Mouse (Mus musculus): ENCODE measurements around the gene Chaf1a. TPM values are rescaled to one million over a fixed set of nuclear protein-coding genes. Genes with fewer than 3 reads are reported as not detected.

Gene Chaf1a
- polyA plus RNA-seq, 1 experiment, result 39.9 TPM

- Histone ChIP-seq H3K79me3 (ENCODE audit: low read depth) (no peaks in the 10 kb centered on the region), H3K79me2 (ENCODE audit: control insufficient read depth, insufficient read depth) (peaks cover 19% of the 10 kb centered on the region), H3K36me3 (ENCODE audit: control insufficient read depth, insufficient read depth) (no peaks in the 10 kb centered on the region), H3K27me3 (ENCODE audit: control insufficient read depth, insufficient read depth, insufficient read length) (peaks cover 10% of the 10 kb centered on the region), H3ac (ENCODE audit: control insufficient read depth, insufficient read length, low read depth) (no peak overlapping the region), H3K4me3 (ENCODE audit: insufficient read depth, poor library complexity, severe bottlenecking) (no peak overlapping the region)
- TF ChIP-seq MYOG (IDR thresholded peaks at IDR 0.05; ENCODE audit: control insufficient read depth, extremely low read depth, insufficient read length) (no peak), FOSL1 (IDR thresholded peaks at IDR 0.05; ENCODE audit: insufficient read depth, low read length, poor library complexity, severe bottlenecking) (no peak), CEBPB (IDR thresholded peaks at IDR 0.05; ENCODE audit: low read depth) (no peak), USF1 (IDR thresholded peaks at IDR 0.05; ENCODE audit: low read depth) (no peak), CTCF (IDR thresholded peaks at IDR 0.05; ENCODE audit: control insufficient read depth, insufficient read depth, insufficient read length) (no peak)
These were observed 33.3 kb upstream of the Chaf1a start for GRCm38 (mm10) chr17:56006956-56007355.

GRCm38 (mm10) chr17:56007444-56008355 lies 32.5 kb upstream of the Chaf1a start:
- Histone ChIP-seq H3K27me3 (ENCODE audit: control insufficient read depth, insufficient read depth, insufficient read length) (peaks cover 10% of the 10 kb centered on the region), H3K4me3 (ENCODE audit: insufficient read depth, poor library complexity, severe bottlenecking) (peak overlapping the region; percentile 21), H3ac (ENCODE audit: control insufficient read depth, insufficient read length, low read depth) (no peak overlapping the region), H3K36me3 (ENCODE audit: control insufficient read depth, insufficient read depth) (peaks cover 7% of the 10 kb centered on the region), H3K79me2 (ENCODE audit: control insufficient read depth, insufficient read depth) (peaks cover 19% of the 10 kb centered on the region), H3K79me3 (ENCODE audit: low read depth) (no peaks in the 10 kb centered on the region)
- TF ChIP-seq CTCF (IDR thresholded peaks at IDR 0.05; ENCODE audit: control insufficient read depth, insufficient read depth, insufficient read length), result no peak
- no peak for TF ChIP-seq MAX (IDR thresholded peaks at IDR 0.05)
- TF ChIP-seq MYOG (IDR thresholded peaks at IDR 0.05; ENCODE audit: control insufficient read depth, extremely low read depth, insufficient read length), result no peak
- TF ChIP-seq MYOD1 (IDR thresholded peaks at IDR 0.05; ENCODE audit: control insufficient read depth, insufficient read length, low read depth), result no peak
- TF ChIP-seq CEBPB (IDR thresholded peaks at IDR 0.05; ENCODE audit: low read depth), result no peak
- TF ChIP-seq USF1 (IDR thresholded peaks at IDR 0.05; ENCODE audit: low read depth), result no peak
- no peak for TF ChIP-seq FOSL1 (IDR thresholded peaks at IDR 0.05; ENCODE audit: insufficient read depth, low read length, poor library complexity, severe bottlenecking)

GRCm38 (mm10) chr17:56008356-56009087 lies 31.7 kb upstream of the Chaf1a start:
- peaks cover 3% of the 10 kb centered on the region for H3K27me3 ChIP-seq (ENCODE audit: control insufficient read depth, insufficient read depth, insufficient read length)
- H3K4me3 ChIP-seq (ENCODE audit: insufficient read depth, poor library complexity, severe bottlenecking), result peak overlapping the region; percentile 69
- H3K79me2 ChIP-seq (ENCODE audit: control insufficient read depth, insufficient read depth), result peaks cover 19% of the 10 kb centered on the region
- peak overlapping the region; percentile 64 for H3ac ChIP-seq (ENCODE audit: control insufficient read depth, insufficient read length, low read depth)
- H3K36me3 ChIP-seq (ENCODE audit: control insufficient read depth, insufficient read depth), result peaks cover 10% of the 10 kb centered on the region
- no peak for TF ChIP-seq MYOG (IDR thresholded peaks at IDR 0.05; ENCODE audit: control insufficient read depth, extremely low read depth, insufficient read length)
- TF ChIP-seq CEBPB (IDR thresholded peaks at IDR 0.05; ENCODE audit: low read depth), result no peak
- TF ChIP-seq MYOD1 (IDR thresholded peaks at IDR 0.05; ENCODE audit: control insufficient read depth, insufficient read length, low read depth), result no peak
- no peak for TF ChIP-seq FOSL1 (IDR thresholded peaks at IDR 0.05; ENCODE audit: insufficient read depth, low read length, poor library complexity, severe bottlenecking)
- no peak for TF ChIP-seq CTCF (IDR thresholded peaks at IDR 0.05; ENCODE audit: control insufficient read depth, insufficient read depth, insufficient read length)
- TF ChIP-seq USF1 (IDR thresholded peaks at IDR 0.05; ENCODE audit: low read depth), result no peak
- no peak for TF ChIP-seq MAX (IDR thresholded peaks at IDR 0.05)
- H3K79me3 ChIP-seq (ENCODE audit: low read depth), result no peaks in the 10 kb centered on the region

- peaks cover 3% of the 10 kb centered on the region for H3K27me3 ChIP-seq (ENCODE audit: control insufficient read depth, insufficient read depth, insufficient read length)
- H3K79me2 ChIP-seq (ENCODE audit: control insufficient read depth, insufficient read depth), result peaks cover 19% of the 10 kb centered on the region
- peak overlapping the region; percentile 69 for H3K4me3 ChIP-seq (ENCODE audit: insufficient read depth, poor library complexity, severe bottlenecking)
- no peaks in the 10 kb centered on the region for H3K79me3 ChIP-seq (ENCODE audit: low read depth)
- peak; percentile 93 for TF ChIP-seq CTCF (IDR thresholded peaks at IDR 0.05; ENCODE audit: control insufficient read depth, insufficient read depth, insufficient read length)
- TF ChIP-seq USF1 (IDR thresholded peaks at IDR 0.05; ENCODE audit: low read depth), result no peak
- peak overlapping the region; percentile 94 for H3ac ChIP-seq (ENCODE audit: control insufficient read depth, insufficient read length, low read depth)
- H3K36me3 ChIP-seq (ENCODE audit: control insufficient read depth, insufficient read depth), result peaks cover 11% of the 10 kb centered on the region
These were observed 30.9 kb upstream of the Chaf1a start for GRCm38 (mm10) chr17:56009088-56009961.

- no peaks in the 10 kb centered on the region for H3K79me3 ChIP-seq (ENCODE audit: low read depth)
- peaks cover 15% of the 10 kb centered on the region for H3K36me3 ChIP-seq (ENCODE audit: control insufficient read depth, insufficient read depth)
- H3K4me3 ChIP-seq (ENCODE audit: insufficient read depth, poor library complexity, severe bottlenecking), result peak overlapping the region; percentile 69
- H3K79me2 ChIP-seq (ENCODE audit: control insufficient read depth, insufficient read depth), result peaks cover 19% of the 10 kb centered on the region
- no peak for TF ChIP-seq CEBPB (IDR thresholded peaks at IDR 0.05; ENCODE audit: low read depth)
- TF ChIP-seq USF1 (IDR thresholded peaks at IDR 0.05; ENCODE audit: low read depth), result no peak
- TF ChIP-seq MYOG (IDR thresholded peaks at IDR 0.05; ENCODE audit: control insufficient read depth, extremely low read depth, insufficient read length), result no peak
- TF ChIP-seq MAX (IDR thresholded peaks at IDR 0.05), result no peak
- no peak for TF ChIP-seq FOSL1 (IDR thresholded peaks at IDR 0.05; ENCODE audit: insufficient read depth, low read length, poor library complexity, severe bottlenecking)
- no peak for TF ChIP-seq MYOD1 (IDR thresholded peaks at IDR 0.05; ENCODE audit: control insufficient read depth, insufficient read length, low read depth)
- no peak for TF ChIP-seq CTCF (IDR thresholded peaks at IDR 0.05; ENCODE audit: control insufficient read depth, insufficient read depth, insufficient read length)
- peak overlapping the region; percentile 12 for H3ac ChIP-seq (ENCODE audit: control insufficient read depth, insufficient read length, low read depth)
- H3K27me3 ChIP-seq (ENCODE audit: control insufficient read depth, insufficient read depth, insufficient read length), result peaks cover 3% of the 10 kb centered on the region
These were observed 30.3 kb upstream of the Chaf1a start for GRCm38 (mm10) chr17:56009962-56010240.

Data from C2C12 (cell line).